Mouse (Mus musculus) liver, embryonic 11.5 days (tissue): ENCODE data around the gene Klk1b8. TPM values are rescaled to one million over a fixed set of nuclear protein-coding genes. Genes with fewer than 3 reads are reported as not detected.

Source experiments
- ATAC-seq: fragments of 200-750 bp; cut with Nextera tagmentation; replicated peaks from 2 replicates; pipeline ENCODE4 v1.8.0; 2017; ENCODE audit warnings: moderate number of reproducible peaks, mild to moderate bottlenecking, moderate TSS enrichment, moderate library complexity; ENCODE audit not compliant: low FRiP score
- DNase-seq: peaks from one replicate; pipeline ENCODE4 v3.0.0-alpha.2; 2017; ENCODE audit warnings: low spot score
- H3K27ac ChIP-seq: fragments of 300-500 bp; sonication (generic); 2 replicates; pipeline ENCODE4 v1.5.1; 2014; ENCODE audit warnings: mild to moderate bottlenecking, low read depth, low read length, control low read depth
- H3K27me3 ChIP-seq: fragments of 300-500 bp; sonication (generic); replicated peaks from 2 replicates; pipeline ENCODE4 v1.6.1; 2014; ENCODE audit warnings: low read length, mixed read lengths; ENCODE audit not compliant: control insufficient read depth, insufficient read depth
- H3K36me3 ChIP-seq: fragments of 300-500 bp; sonication (generic); 2 replicates; pipeline ENCODE4 v1.6.1; 2014; ENCODE audit warnings: mild to moderate bottlenecking, low read length, moderate library complexity, mixed read lengths; ENCODE audit not compliant: control insufficient read depth, insufficient read depth
- H3K4me1 ChIP-seq: fragments of 300-500 bp; sonication (generic); replicated peaks from 2 replicates; pipeline ENCODE4 v1.6.1; 2014; ENCODE audit warnings: low read length, mixed read lengths; ENCODE audit not compliant: control insufficient read depth, insufficient read depth
- H3K4me2 ChIP-seq: fragments of 300-500 bp; sonication (generic); 2 replicates; pipeline ENCODE4 v1.6.1; 2014; ENCODE audit warnings: mild to moderate bottlenecking, control low read depth, moderate library complexity
- H3K4me3 ChIP-seq: fragments of 300-500 bp; sonication (generic); 2 replicates; pipeline ENCODE4 v1.5.1; 2014; ENCODE audit warnings: low read depth, low read length, control low read depth
- H3K9ac ChIP-seq: fragments of 300-500 bp; sonication (generic); 2 replicates; pipeline ENCODE4 v1.6.1; 2014; ENCODE audit warnings: low read depth, low read length, control low read depth
- H3K9me3 ChIP-seq: fragments of 300-500 bp; sonication (generic); 2 replicates; pipeline ENCODE4 v1.6.1; 2016; ENCODE audit warnings: low read length, inconsistent platforms, mixed read lengths; ENCODE audit not compliant: control insufficient read depth
- WGBS: fragments of 180-500 bp; shearing (Covaris S2); extraction: QIAGEN DNeasy Blood & Tissue Kit; methylation state at CpG from one replicate; pipeline ENCODE4 v1.1.7; 2014; 5-methylcytosine and 5-hydroxymethylcytosine counted together
- polyA plus RNA-seq: library from polyadenylated mRNA; unstranded; fragments of >200 nt; fragmentation: Nextera tagmentation; extraction: Ambion mirVana; gene quantifications from 2 replicates; pipeline ENCODE4 v1.2.1, GENCODE M21; 2014

Klk1b8 gene
- not detected in 2 replicates for polyA plus RNA-seq

DNA sequence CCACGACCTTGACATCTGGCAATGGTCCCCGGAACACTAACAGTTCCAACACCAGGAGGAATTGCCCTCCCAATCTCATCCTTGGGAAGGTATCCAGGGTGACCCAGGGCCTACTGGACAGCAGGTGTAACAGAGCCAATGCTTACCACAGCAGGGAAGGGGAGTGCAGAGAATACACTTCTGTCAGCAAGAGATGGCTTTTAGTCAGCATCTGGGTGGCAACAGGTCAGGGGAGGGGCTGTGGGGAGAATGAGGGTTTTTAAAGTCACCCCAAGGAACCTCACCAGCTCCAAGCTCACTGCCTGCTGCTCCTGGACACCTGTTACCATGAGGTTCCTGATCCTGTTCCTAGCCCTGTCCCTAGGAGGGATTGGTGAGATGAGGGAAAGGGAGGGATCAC, at the start of gene Klk1b8:
Klk1b8 (plus strand) TSS at position 301 of the 400 bp plus-strand sequence.
- Histone ChIP-seq H3K36me3 (no peaks in the 10 kb centered on the region), H3K4me3 (no peak within 1 kb of the TSS), H3K27ac (no peak within 1 kb of the TSS), H3K9me3 (no peaks in the 10 kb centered on the region), H3K4me2 (no peak within 1 kb of the TSS), H3K4me1 (no peaks in the 10 kb centered on the region), H3K9ac (no peak within 1 kb of the TSS), H3K27me3 (no peaks in the 10 kb centered on the region)
- WGBS = 77% methylated on average over 2 of the region's 2 CpGs
- ATAC-seq (no peak), DNase-seq (no peak)

DNA sequence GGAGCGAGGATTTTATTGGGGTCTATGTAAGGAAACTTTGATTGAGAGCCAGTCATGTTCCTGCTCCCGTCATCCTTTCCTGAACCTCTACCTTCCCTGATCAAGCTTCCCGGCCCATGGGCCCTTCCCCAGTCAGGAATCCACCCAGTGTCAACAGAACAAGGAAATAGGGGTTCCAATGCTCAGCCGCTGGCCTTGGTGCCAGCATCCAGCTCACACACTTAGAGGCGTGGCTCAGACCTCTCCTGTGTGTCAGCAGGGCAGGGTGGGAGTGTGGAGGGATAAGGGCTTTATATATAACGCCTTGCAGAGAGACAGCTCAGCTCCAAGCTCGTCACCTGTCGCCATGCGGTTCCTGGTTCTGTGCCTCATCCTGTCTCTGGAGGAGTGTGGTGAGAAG, 35.6 kb upstream of the Klk1b8 start:
- no peak overlapping the region for H3K4me3 ChIP-seq
- ATAC-seq = no peak
- 52% methylated on average over 9 of the region's 9 CpGs for WGBS

DNA sequence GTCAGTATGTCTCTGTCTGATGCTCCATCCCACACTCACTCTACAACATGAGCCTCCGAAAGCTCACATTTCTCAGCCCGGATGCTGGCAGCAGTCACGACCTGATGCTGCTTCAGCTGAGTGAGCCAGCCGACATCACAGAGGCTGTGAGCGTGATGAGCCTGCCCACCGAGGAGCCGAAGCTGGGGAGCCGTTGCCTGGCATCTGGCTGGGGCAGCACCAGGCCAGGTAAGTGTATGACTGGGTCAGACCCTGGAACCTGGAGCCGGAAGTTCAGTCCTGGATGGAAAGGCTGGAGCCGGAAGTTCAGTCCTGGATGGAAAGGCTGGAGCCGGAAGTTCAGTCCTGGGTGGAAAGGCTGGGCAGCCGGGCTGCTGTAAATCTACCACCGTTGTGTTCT, 32.0 kb upstream of the Klk1b8 start:
- H3K27me3 ChIP-seq = no peaks in the 10 kb centered on the region
- WGBS = 84% methylated on average over 13 of the region's 13 CpGs
- H3K4me3 ChIP-seq = no peak overlapping the region
- H3K36me3 ChIP-seq = no peaks in the 10 kb centered on the region
- no peak overlapping the region for H3K4me2 ChIP-seq
- H3K9ac ChIP-seq = no peak overlapping the region
- ATAC-seq (no peak), DNase-seq (no peak)
- H3K4me1 ChIP-seq = no peaks in the 10 kb centered on the region
- H3K27ac ChIP-seq = no peak overlapping the region
- H3K9me3 ChIP-seq = no peaks in the 10 kb centered on the region

More for the DNA sequence above, 35.6 kb upstream of the Klk1b8 start:
- H3K36me3 ChIP-seq = no peaks in the 10 kb centered on the region
- H3K4me2 ChIP-seq = no peak overlapping the region
- no peak for DNase-seq
- no peaks in the 10 kb centered on the region for H3K9me3 ChIP-seq
- H3K9ac ChIP-seq = no peak overlapping the region
- no peak overlapping the region for H3K27ac ChIP-seq
- H3K27me3 ChIP-seq = no peaks in the 10 kb centered on the region; the same call in 1 of the 2 replicates
- H3K4me1 ChIP-seq = no peaks in the 10 kb centered on the region

DNA sequence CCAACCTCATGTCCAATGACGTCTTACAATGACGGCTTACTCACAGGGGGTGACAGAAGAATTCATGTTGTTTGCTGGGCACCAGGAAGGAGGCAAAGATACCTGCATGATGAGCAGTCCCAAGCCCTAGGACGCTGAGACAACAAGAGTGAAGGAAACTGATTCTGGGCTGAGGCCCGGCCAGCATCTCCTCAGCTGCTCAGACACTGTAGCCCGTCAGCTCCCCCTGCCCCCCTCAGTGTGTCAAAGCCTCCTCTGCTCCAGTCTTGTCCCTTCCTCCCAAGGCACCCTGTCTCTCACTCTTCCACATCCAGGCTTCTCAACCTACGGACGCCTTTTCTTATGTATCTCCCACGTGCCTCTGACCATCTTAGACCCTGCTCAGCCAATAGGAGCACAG, 31.6 kb upstream of the Klk1b8 start:
- H3K9me3 ChIP-seq = no peaks in the 10 kb centered on the region
- ATAC-seq = no peak
- H3K27me3 ChIP-seq = no peaks in the 10 kb centered on the region
- 66% methylated on average over 8 of the region's 8 CpGs for WGBS
- no peak for DNase-seq
- no peaks in the 10 kb centered on the region for H3K36me3 ChIP-seq
- no peak overlapping the region for H3K27ac ChIP-seq
- no peak overlapping the region for H3K4me2 ChIP-seq
- H3K4me3 ChIP-seq = no peak overlapping the region
- H3K4me1 ChIP-seq = no peaks in the 10 kb centered on the region
- H3K9ac ChIP-seq = no peak overlapping the region

DNA sequence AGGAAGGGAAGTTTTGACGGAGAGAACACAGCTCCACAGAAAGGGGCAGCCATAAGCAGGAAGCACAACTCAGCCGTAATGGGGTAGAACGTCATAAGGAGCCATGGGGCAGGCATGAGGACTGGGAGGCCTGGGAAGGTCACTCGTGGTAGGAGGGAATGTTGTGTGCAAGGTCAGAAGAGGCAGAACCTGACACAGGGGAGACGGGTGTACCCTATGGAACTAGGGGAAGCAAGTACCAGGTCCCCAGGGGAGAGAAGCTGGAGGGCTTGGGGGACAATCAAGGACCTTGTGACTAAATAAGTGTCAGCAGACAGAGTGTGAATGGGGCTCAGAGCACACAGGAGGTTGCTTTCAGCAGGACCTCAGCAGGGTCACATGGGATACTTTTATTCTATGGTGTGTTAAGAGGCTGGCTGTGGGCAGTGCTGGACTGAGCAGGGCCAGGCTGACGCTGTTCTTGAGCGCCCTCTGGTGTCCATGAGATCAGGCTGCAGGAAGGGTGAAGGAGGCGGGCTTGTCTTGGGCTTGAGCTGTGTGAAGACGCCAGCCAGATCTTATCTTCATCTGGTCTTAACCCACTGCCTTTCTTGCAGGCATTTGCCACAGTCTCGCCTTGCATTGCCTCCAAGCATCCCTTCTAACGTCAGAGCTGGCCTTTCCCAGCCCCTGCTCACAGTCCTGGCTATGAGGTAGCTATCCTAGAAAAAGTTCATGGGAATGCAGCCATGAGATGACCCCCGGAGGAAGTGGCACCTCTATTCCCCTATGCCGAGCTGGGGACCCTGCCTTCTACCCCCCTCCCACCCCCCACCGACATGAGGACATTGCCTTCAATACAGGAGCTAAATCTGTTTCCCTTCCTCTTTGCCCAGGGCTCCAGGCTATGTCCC, 30.7 kb upstream of the Klk1b8 start:
- no peaks in the 10 kb centered on the region for H3K9me3 ChIP-seq
- ATAC-seq (peak; percentile 75; the same call in 1 of the 2 replicates), DNase-seq (peak; percentile 54)
- no peaks in the 10 kb centered on the region for H3K4me1 ChIP-seq
- no peak overlapping the region for H3K27ac ChIP-seq
- no peak overlapping the region for H3K9ac ChIP-seq
- no peak overlapping the region for H3K4me2 ChIP-seq
- H3K36me3 ChIP-seq = no peaks in the 10 kb centered on the region
- no peak overlapping the region for H3K4me3 ChIP-seq
- no peaks in the 10 kb centered on the region for H3K27me3 ChIP-seq
- 27% methylated on average over 14 of the region's 14 CpGs for WGBS

DNA sequence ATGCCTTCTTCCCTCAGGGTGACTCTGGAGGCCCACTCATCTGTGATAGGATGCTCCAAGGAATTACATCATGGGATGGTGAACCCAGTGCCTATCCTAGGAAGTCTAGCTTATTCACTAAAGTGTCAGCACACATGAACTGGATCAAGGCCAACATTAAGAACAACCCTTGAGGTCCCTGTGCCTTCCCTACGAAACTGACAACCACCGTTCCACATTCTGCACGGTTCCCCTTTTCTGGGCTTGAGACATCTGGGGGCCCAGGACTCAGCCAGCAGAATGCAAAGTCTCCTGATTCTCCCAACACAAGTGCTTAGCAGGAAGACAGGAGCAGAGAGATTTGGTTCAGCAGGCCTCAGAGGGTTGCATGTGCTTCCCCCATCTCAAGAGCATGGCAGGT, 29.9 kb upstream of the Klk1b8 start:
- WGBS = 68% methylated on average over 3 of the region's 3 CpGs
- Histone ChIP-seq H3K27ac (no peak overlapping the region), H3K4me2 (no peak overlapping the region), H3K36me3 (no peaks in the 10 kb centered on the region), H3K9me3 (no peaks in the 10 kb centered on the region), H3K27me3 (no peaks in the 10 kb centered on the region), H3K9ac (no peak overlapping the region), H3K4me3 (no peak overlapping the region), H3K4me1 (no peaks in the 10 kb centered on the region)
- no peak for ATAC-seq
- no peak for DNase-seq

DNA sequence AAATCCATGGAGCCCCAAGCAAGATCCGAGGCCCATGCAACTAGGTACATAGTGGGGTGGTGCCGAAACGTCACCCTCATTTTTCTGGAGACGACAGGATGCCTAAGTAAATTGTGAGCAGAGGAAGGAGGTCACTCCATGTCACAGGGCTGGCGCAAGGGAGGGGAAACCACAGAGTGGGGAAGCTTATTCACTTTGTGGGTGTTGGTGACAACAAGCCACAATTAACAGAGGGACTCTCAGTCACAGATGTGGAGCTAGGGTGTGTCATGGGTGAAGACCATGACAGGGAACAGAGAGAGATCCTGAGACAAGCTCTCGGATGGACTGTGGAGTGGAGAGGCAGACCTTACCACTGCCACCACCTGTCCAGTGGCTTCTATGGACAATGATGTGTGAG, 29.4 kb upstream of the Klk1b8 start:
- Histone ChIP-seq H3K4me2 (no peak overlapping the region), H3K27me3 (no peaks in the 10 kb centered on the region), H3K27ac (no peak overlapping the region), H3K4me1 (no peaks in the 10 kb centered on the region), H3K36me3 (no peaks in the 10 kb centered on the region), H3K4me3 (no peak overlapping the region), H3K9ac (no peak overlapping the region), H3K9me3 (no peaks in the 10 kb centered on the region)
- ATAC-seq (no peak), DNase-seq (no peak)
- WGBS = 75% methylated on average over 6 of the region's 6 CpGs

DNA sequence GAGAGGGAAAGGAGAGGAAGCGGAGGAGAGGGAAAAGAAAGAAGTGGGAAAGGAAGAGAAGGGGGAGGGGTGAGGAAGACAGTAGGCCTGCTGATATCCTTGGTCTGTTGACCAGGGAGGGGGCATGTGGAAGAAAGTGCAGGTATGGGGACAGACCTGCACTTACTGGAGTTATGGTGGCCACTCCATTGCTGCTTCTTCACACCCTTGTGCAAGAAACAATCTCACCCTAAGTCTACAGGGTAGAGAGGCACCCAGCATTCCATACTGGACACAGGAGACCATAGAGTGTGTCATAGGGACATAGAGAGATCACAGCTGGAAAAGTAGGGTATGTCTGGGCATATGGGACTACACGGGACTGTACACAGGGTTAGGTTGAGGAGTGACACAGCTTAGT, 28.5 kb upstream of the Klk1b8 start:
- ATAC-seq (no peak), DNase-seq (no peak)
- H3K4me2 ChIP-seq = no peak overlapping the region
- no peaks in the 10 kb centered on the region for H3K9me3 ChIP-seq
- no peak overlapping the region for H3K4me3 ChIP-seq
- no peaks in the 10 kb centered on the region for H3K36me3 ChIP-seq
- no peak overlapping the region for H3K9ac ChIP-seq
- no peaks in the 10 kb centered on the region for H3K27me3 ChIP-seq
- H3K4me1 ChIP-seq = no peaks in the 10 kb centered on the region
- 72% methylated on average over 2 of the region's 2 CpGs for WGBS
- no peak overlapping the region for H3K27ac ChIP-seq

DNA sequence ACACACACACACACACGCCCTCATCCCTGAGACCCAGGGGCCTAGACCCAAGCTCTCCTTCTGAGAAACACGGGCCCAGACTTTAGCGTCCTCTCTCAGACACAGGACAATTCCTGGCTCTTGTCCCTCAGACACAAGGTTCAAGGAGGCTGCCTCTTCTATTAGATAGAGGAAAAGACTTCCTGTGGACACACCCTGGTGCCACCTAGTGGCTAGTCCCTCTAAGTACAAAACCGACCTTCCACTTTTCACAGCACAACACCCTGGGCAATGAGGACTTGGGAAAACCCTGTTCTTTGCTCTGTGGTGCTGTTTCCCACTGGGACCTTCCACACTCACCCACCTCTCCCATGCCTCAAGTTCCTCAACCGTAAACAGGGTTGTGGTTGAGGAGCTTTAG, 24.5 kb upstream of the Klk1b8 start:
- Histone ChIP-seq H3K9ac (no peak overlapping the region), H3K27ac (no peak overlapping the region), H3K27me3 (no peaks in the 10 kb centered on the region), H3K4me3 (no peak overlapping the region), H3K4me2 (no peak overlapping the region), H3K4me1 (no peaks in the 10 kb centered on the region), H3K36me3 (no peaks in the 10 kb centered on the region), H3K9me3 (no peaks in the 10 kb centered on the region)
- DNase-seq (no peak), ATAC-seq (no peak)
- WGBS = 61% methylated on average over 5 of the region's 5 CpGs
